Mouse (Mus musculus) myocyte (in vitro differentiated cells): Measurements from ENCODE around the gene Tcirg1.

Source experiments
- MAX ChIP-seq: IDR thresholded peaks from one replicate; pipeline ENCODE4 v1.6.1; 2011; ENCODE audit warnings: low read depth, mild to moderate bottlenecking, control low read depth
- MYOD1 ChIP-seq, 3 experiments: IDR thresholded peaks; one replicate each; pipeline ENCODE4 v1.6.1; 2011; ENCODE audit warnings: control low read depth in 2 of 3, low read depth in 2 of 3, mild to moderate bottlenecking in 2 of 3, moderate library complexity in 1 of 3; ENCODE audit not compliant: insufficient read length in 2 of 3, control insufficient read depth in 1 of 3
- POLR2A ChIP-seq: IDR thresholded peaks from one replicate; pipeline ENCODE4 v1.6.1; 2011; ENCODE audit warnings: low read depth, mild to moderate bottlenecking, control low read depth, moderate library complexity; ENCODE audit not compliant: insufficient read length
- POLR2AphosphoS2 ChIP-seq: IDR thresholded peaks from one replicate; pipeline ENCODE4 v1.6.1; 2011; ENCODE audit warnings: low read depth, control low read depth; ENCODE audit not compliant: insufficient read length
- TCF12 ChIP-seq: IDR thresholded peaks from one replicate; pipeline ENCODE4 v1.6.1; 2011; ENCODE audit warnings: mild to moderate bottlenecking, control low read depth; ENCODE audit not compliant: poor library complexity, insufficient read depth, severe bottlenecking
- TCF3 ChIP-seq: IDR thresholded peaks from one replicate; pipeline ENCODE4 v1.6.1; 2011; ENCODE audit warnings: low read depth, control low read depth; ENCODE audit not compliant: insufficient read length
- USF1 ChIP-seq: IDR thresholded peaks from one replicate; pipeline ENCODE4 v1.6.1; 2011; ENCODE audit warnings: low read depth, mild to moderate bottlenecking, control low read depth, moderate library complexity

DNA sequence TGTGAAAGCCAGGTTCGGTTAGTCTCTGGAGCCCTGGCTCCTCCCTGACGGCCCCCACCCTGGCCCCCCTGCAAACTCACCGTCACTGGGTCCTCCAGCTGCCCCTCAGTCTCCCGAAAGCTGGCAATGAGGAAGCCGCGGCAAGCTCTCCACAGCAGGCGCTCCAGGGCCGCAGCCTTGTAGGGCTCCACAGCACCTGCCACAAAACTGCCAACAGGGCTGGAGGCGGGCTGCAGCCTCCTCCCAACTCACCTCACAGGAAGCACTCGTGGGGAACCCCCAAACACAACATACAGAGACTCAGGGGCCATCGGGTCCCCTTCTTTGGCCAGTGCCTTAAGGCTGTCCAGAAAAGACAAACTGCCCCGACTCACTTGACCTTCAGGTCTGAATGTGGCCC is 4.0 kb downstream of the Tcirg1 start:
- TF ChIP-seq POLR2A (no peak), POLR2AphosphoS2 (no peak), MYOD1 (IDR thresholded peaks at IDR 0.05; ENCODE audit: control insufficient read depth in 1 of 3, insufficient read length in 2 of 3, low read depth in 2 of 3) (no peak), USF1 (no peak), TCF12 (no peak), MAX (no peak), TCF3 (no peak)
